Mouse (Mus musculus) limb, embryonic 11.5 days (tissue): ENCODE measurements at regions not wholly inside any gene's neighbourhood (a gene's known extent, or its start where the extent isn't known, plus 50 kb on each side); places are given as distances from the start of the nearest gene placed in this dataset.

ENCODE experiments used
- ATAC-seq: fragments of 200-750 bp; cut with Nextera tagmentation; 2 replicates; pipeline ENCODE4 v1.8.0; 2017; ENCODE audit warnings: low read depth; ENCODE audit not compliant: insufficient number of reproducible peaks, low FRiP score, low TSS enrichment
- DNase-seq: peaks from one replicate; pipeline ENCODE4 v3.0.0-alpha.2; 2015; ENCODE audit warnings: low spot score
- H3K27ac ChIP-seq: fragments of 300-500 bp; sonication (generic); replicated peaks from 2 replicates; pipeline ENCODE4 v1.5.1; 2014; ENCODE audit warnings: low read depth, mild to moderate bottlenecking, low read length
- H3K27me3 ChIP-seq: fragments of 300-500 bp; sonication (generic); 2 replicates; pipeline ENCODE4 v1.6.1; 2014; ENCODE audit warnings: mild to moderate bottlenecking, low read length, mixed read lengths; ENCODE audit not compliant: control insufficient read depth, insufficient read depth
- H3K36me3 ChIP-seq: fragments of 300-500 bp; sonication (generic); 2 replicates; pipeline ENCODE4 v1.6.1; 2014; ENCODE audit warnings: mild to moderate bottlenecking, low read length, moderate library complexity, mixed read lengths; ENCODE audit not compliant: control insufficient read depth, insufficient read depth
- H3K4me1 ChIP-seq: fragments of 300-500 bp; sonication (generic); 2 replicates; pipeline ENCODE4 v1.6.1; 2014; ENCODE audit warnings: low read length, mixed read lengths; ENCODE audit not compliant: control insufficient read depth, insufficient read depth
- H3K4me2 ChIP-seq: fragments of 300-500 bp; sonication (generic); 2 replicates; pipeline ENCODE4 v1.6.1; 2014; ENCODE audit warnings: low read depth, mild to moderate bottlenecking, moderate library complexity; ENCODE audit not compliant: severe bottlenecking
- H3K4me3 ChIP-seq: fragments of 300-500 bp; sonication (generic); 2 replicates; pipeline ENCODE4 v1.5.1; 2014; ENCODE audit warnings: low read depth, low read length
- H3K9ac ChIP-seq: fragments of 300-500 bp; sonication (generic); 2 replicates; pipeline ENCODE4 v1.6.1; 2014; ENCODE audit warnings: mild to moderate bottlenecking, low read length
- H3K9me3 ChIP-seq: fragments of 300-500 bp; sonication (generic); 2 replicates; pipeline ENCODE4 v1.6.1; 2016; ENCODE audit warnings: low read length; ENCODE audit not compliant: control insufficient read depth
- WGBS: fragments of 180-500 bp; shearing (Covaris S2); extraction: QIAGEN DNeasy Blood & Tissue Kit; methylation state at CpG from one replicate; pipeline ENCODE4 v1.1.7; 2014; 5-methylcytosine and 5-hydroxymethylcytosine counted together

DNA sequence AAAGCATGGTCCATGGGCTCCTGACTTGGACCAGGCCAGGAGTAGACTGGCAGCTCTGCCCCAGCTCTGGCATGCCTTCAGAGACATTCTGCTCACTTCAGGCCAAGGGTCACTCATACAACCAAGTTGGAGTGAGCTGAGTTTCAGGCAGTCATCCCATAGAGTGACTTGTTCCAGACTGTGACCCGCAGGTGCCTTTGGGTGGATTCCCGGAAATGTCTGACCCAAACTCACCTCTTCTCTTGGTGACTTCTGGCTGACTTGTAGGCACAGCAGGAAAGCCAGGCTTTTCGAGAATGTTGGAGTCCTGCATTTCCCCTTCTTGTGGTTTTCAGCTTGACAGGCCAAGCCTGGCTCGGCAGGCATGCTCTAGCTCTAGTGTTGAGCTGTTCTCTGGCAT lies 248.3 kb upstream of the Prok2 start:
- no peak overlapping the region for H3K27ac ChIP-seq
- no peak for ATAC-seq
- H3K4me3 ChIP-seq, result no peak overlapping the region
- no peaks in the 10 kb centered on the region for H3K9me3 ChIP-seq
- no peaks in the 10 kb centered on the region for H3K27me3 ChIP-seq
- H3K9ac ChIP-seq, result no peak overlapping the region
- WGBS, result 80% methylated on average over 4 of the region's 4 CpGs
- H3K4me2 ChIP-seq, result no peak overlapping the region
- no peaks in the 10 kb centered on the region for H3K36me3 ChIP-seq
- H3K4me1 ChIP-seq, result no peaks in the 10 kb centered on the region
- DNase-seq, result no peak

DNA sequence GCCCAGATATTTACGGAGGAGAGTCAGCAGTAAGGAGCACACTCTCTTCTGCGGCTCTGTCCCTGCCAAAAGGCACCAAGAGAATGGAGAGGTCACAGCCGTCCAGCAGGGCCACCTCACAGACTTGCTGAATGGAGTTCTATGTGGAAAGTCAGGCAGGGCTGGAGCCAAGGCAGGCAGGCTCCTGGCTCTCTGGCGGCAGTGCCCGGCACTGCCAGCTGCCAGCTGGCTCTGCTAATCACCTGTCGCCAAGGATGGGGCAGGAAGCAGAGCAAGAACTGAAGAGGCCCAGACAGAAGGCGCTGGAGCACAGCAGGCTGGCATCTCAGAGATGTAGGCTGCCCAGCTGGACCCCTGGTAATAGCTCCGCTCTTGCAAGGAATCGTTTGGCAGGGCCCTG lies 245.2 kb upstream of the Prok2 start:
- Histone ChIP-seq H3K27ac (no peak overlapping the region), H3K27me3 (no peaks in the 10 kb centered on the region), H3K4me1 (no peaks in the 10 kb centered on the region), H3K36me3 (no peaks in the 10 kb centered on the region), H3K9ac (no peak overlapping the region), H3K4me2 (no peak overlapping the region), H3K9me3 (no peaks in the 10 kb centered on the region), H3K4me3 (no peak overlapping the region)
- no peak for ATAC-seq
- no peak for DNase-seq
- 55% methylated on average over 9 of the region's 9 CpGs for WGBS

DNA sequence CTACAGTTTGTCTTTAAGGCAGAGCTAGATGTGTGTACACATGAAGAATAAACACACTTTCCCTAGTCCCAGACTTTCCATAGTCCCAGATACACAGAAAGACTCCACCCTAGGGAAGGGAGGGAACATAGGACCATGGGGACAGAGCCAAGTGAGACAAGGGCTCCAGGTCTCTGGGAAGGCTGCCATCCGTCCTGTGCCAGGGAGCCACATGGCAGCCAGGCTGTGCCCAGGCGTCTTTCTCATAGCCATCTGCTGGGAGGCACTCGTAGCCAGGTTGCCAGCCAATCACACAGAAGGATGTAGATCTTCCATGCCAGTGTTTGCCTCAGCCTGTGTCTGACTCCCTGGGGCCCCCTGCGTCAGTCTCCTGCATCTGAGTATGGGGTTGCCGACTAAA lies 242.7 kb upstream of the Prok2 start:
- ATAC-seq (no peak), DNase-seq (no peak)
- H3K36me3 ChIP-seq, result no peaks in the 10 kb centered on the region
- no peaks in the 10 kb centered on the region for H3K9me3 ChIP-seq
- 78% methylated on average over 5 of the region's 5 CpGs for WGBS
- no peak overlapping the region for H3K9ac ChIP-seq
- H3K27ac ChIP-seq, result no peak overlapping the region
- no peak overlapping the region for H3K4me2 ChIP-seq
- H3K27me3 ChIP-seq, result no peaks in the 10 kb centered on the region
- no peaks in the 10 kb centered on the region for H3K4me1 ChIP-seq
- no peak overlapping the region for H3K4me3 ChIP-seq

DNA sequence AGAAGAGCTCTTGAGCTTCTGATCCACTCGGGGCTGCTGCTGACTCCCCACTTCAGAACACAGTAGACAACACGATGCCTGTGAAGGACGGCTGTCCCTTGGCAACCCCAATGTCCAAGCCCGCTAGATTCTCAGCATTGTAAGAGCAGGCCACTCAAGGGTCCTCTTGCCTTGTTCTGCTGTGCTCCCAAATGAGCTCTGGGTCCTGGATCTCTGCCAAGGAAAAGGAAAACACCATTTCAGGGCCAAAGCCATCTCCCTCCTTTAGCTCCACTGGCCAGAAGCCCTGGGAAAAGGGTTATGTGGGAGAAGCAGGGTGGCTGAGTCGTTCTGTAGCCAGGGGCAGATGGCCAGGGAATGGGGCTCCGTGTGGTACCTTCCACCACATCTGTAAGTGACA lies 241.3 kb upstream of the Prok2 start:
- 87% methylated on average over 6 of the region's 6 CpGs for WGBS
- DNase-seq (no peak), ATAC-seq (no peak)
- no peak overlapping the region for H3K4me3 ChIP-seq
- no peaks in the 10 kb centered on the region for H3K27me3 ChIP-seq
- no peaks in the 10 kb centered on the region for H3K9me3 ChIP-seq
- no peaks in the 10 kb centered on the region for H3K4me1 ChIP-seq
- H3K9ac ChIP-seq, result no peak overlapping the region
- H3K36me3 ChIP-seq, result no peaks in the 10 kb centered on the region
- H3K4me2 ChIP-seq, result no peak overlapping the region
- no peak overlapping the region for H3K27ac ChIP-seq

DNA sequence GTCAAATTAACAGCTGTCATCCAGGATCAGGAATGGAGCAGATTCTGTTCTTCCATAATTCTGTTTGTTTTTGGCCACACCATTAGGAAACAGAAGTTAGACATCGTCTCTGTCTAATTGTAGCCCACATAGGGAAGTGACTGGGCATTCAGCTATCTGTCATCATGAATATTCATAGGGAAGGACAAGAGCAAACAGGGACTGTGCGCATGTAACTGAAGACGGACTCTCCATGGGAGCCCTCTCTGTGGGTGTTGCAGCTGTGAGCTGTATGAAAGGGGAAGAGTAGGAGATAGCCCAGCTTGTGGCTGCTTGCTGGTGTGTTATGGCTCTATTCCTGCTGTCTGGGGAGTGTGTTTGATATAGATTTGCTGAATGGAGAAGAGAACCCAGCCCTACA lies 238.3 kb upstream of the Prok2 start:
- H3K27ac ChIP-seq, result no peak overlapping the region
- no peaks in the 10 kb centered on the region for H3K4me1 ChIP-seq
- no peaks in the 10 kb centered on the region for H3K36me3 ChIP-seq
- H3K9ac ChIP-seq, result no peak overlapping the region
- H3K4me3 ChIP-seq, result no peak overlapping the region
- H3K4me2 ChIP-seq, result no peak overlapping the region
- WGBS, result 83% methylated on average over 3 of the region's 3 CpGs
- DNase-seq (no peak), ATAC-seq (no peak)
- H3K27me3 ChIP-seq, result no peaks in the 10 kb centered on the region
- no peaks in the 10 kb centered on the region for H3K9me3 ChIP-seq

DNA sequence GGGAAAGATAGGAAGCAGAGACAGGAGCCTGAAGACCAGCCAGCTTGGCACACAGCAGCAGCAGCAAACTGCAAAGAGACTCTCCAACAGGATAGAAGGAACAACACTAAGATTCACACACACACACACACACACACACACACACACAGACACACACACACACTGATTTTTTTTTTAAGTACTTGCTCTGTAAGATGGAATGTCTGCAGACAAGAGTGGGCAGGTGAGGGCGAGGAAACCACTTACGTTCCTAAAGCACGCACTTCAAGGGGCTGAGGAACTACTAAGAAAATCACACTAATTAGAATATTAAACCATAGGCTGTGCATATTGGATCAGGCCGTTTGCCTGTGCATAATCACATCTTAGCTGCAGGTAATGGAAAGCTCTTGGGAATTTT lies 237.8 kb upstream of the Prok2 start:
- H3K4me1 ChIP-seq, result no peaks in the 10 kb centered on the region
- no peaks in the 10 kb centered on the region for H3K27me3 ChIP-seq
- no peak overlapping the region for H3K4me3 ChIP-seq
- no peak overlapping the region for H3K27ac ChIP-seq
- WGBS, result 82% methylated on average over 4 of the region's 4 CpGs
- DNase-seq, result no peak
- no peaks in the 10 kb centered on the region for H3K9me3 ChIP-seq
- no peak for ATAC-seq
- H3K36me3 ChIP-seq, result no peaks in the 10 kb centered on the region
- no peak overlapping the region for H3K9ac ChIP-seq
- no peak overlapping the region for H3K4me2 ChIP-seq

DNA sequence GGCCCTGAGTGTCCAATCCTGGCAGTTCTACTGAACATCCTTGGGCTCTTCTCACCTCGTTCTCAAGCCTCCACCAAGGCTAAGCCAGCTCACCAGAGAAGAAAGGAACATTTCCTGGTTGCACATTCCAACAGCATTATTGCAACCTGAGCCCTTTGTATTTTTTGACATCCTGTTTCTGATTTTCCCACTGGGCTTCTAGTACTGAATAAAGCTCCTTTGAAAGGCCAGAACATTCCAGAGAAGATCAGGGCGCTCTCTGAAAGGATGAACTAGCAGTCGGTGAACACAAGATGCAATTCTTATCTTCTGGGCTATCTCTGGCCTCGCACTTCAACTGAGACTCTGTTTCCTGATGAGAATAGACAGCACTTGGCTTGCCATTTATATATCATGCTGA lies 233.2 kb upstream of the Prok2 start:
- H3K9ac ChIP-seq, result no peak overlapping the region
- no peak overlapping the region for H3K4me2 ChIP-seq
- ATAC-seq (no peak), DNase-seq (no peak)
- H3K36me3 ChIP-seq, result no peaks in the 10 kb centered on the region
- H3K4me3 ChIP-seq, result no peak overlapping the region
- WGBS, result 65% methylated on average over 4 of the region's 4 CpGs
- no peak overlapping the region for H3K27ac ChIP-seq
- H3K27me3 ChIP-seq, result no peaks in the 10 kb centered on the region
- H3K9me3 ChIP-seq, result no peaks in the 10 kb centered on the region
- no peaks in the 10 kb centered on the region for H3K4me1 ChIP-seq

DNA sequence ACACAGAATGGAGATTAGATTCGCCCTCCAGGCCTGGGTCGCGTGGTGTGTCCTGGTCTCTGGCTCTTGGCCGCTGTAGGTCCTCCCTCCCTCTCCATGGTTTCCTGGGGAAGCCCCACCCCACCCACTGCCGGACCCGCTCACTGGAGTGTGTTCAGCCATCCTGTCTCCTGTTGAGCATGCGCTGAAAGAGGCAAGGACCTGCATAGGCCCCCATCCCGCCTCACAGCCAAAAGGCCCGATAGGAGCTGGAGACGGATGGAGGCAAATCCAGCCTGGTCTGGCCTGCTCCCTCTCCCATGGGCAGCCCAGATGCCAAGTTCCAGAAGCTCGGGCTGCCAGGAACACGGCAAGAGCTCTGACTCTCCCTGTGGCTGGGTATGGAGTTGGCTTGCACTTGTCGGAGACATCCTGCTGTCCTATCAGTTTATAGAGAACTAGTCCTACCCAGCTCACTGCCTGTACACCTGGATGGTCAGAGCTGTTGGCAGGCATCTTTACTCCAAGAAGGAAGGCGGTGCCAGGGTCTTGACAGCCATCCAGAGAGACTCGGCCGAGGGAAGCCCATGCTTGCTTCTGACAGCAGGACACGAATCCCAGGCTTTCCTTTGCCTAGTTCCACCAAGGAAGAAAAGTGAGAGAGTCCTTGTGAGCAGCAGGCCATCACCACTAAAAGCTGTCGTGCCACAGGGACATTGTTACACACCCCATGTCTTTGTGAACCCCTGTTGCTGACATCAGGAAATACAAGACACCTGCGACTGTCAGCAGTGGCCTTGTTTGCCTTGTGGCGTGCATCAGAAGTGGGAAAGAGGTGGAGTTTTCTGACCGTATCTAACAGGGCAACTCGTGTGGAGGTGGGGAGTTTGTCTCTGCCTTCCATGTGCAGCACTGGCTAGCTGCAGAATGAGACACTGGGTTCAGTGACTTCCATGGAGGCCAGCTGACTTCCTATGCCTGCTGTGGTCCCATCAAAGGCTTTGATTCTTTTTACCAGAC lies 228.9 kb upstream of the Prok2 start:
- 79% methylated on average over 22 of the region's 22 CpGs for WGBS
- no peak overlapping the region for H3K27ac ChIP-seq
- no peak overlapping the region for H3K9ac ChIP-seq
- no peaks in the 10 kb centered on the region for H3K36me3 ChIP-seq
- no peaks in the 10 kb centered on the region for H3K4me1 ChIP-seq
- no peaks in the 10 kb centered on the region for H3K27me3 ChIP-seq
- DNase-seq, result no peak
- ATAC-seq, result no peak
- no peak overlapping the region for H3K4me2 ChIP-seq
- no peak overlapping the region for H3K4me3 ChIP-seq
- no peaks in the 10 kb centered on the region for H3K9me3 ChIP-seq
